23 mouse cellular contexts compared by ENCODE assay signal in the genomic region with DNA sequence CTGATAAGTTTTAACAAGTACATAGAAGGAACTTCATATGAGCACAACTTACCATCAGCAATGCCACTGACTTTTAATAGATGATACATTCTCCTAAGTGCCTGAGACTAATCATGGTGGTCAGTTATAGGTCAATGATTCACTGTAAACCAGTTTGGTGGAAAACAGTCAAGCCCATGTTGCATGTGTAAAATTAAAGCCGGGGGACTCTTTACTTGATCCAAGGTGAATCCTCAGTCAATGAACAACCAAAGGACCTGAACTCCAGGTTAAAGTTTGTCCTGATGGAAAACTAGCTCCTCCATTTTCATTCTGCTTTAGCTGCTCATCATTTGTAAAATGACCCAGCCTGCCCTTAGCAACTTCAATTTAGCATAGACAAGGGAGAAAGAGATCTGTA. TPM values are rescaled to one million over a fixed set of nuclear protein-coding genes. Genes with fewer than 3 reads are reported as not detected.
"Had no signal": no experiment of that assay in that cellular context is flagged by ENCODE, and none has a peak within 500 bp of the region (broad histone marks: within the 10 kb centered on the region; RNA-seq: fewer than 3 reads in every experiment).

No protein-coding gene starts in this region.

- H3K36me3 ChIP-seq: liver, embryonic 13.5 days had no signal

- H3K27ac ChIP-seq: hindbrain, postnatal 0 days; liver, embryonic 13.5 days had no signal

- ATAC-seq: hindbrain, postnatal 0 days; inflammation-experienced regulatory T-cells, adult 6 months; intestine, embryonic 16.5 days had no signal

- DNase-seq: liver, embryonic 13.5 days; lung, adult 2 months; lung, postnatal 14 days; lung, postnatal 4 days; midbrain, embryonic 14.5 days; thymus, adult 2 months; thymus, postnatal 14 days; thymus, postnatal 4 days had no signal

- H3K9ac ChIP-seq: liver, embryonic 13.5 days had no signal

- H3K4me2 ChIP-seq: liver, embryonic 13.5 days; midbrain, embryonic 11.5 days had no signal

- H3K9me3 ChIP-seq: liver, embryonic 13.5 days had no signal

- H3K27me3 ChIP-seq: liver, embryonic 13.5 days had no signal

- H3K4me1 ChIP-seq: liver, embryonic 13.5 days had no signal

- H3K4me3 ChIP-seq: liver, embryonic 13.5 days had no signal

RNA-seq across cellular contexts. Expression of gene Gm21973, which starts 7.4 kb away (rescaled TPM):
- polyA plus RNA-seq: hindbrain, postnatal 0 days; inflammation-experienced regulatory T-cells, adult 6 months; intestine, embryonic 16.5 days; limb, embryonic 11.5 days; limb, embryonic 14.5 days; liver, embryonic 13.5 days; liver, embryonic 16.5 days; lung, adult 2 months; lung, embryonic 16.5 days; midbrain, embryonic 11.5 days; midbrain, embryonic 14.5 days; midbrain, postnatal 0 days; neural tube, embryonic 11.5 days; neural tube, embryonic 14.5 days; small intestine, adult 2 months; spleen, adult 2 months; stomach, embryonic 16.5 days; testis, adult 2 months; thymus, adult 2 months had no signal

RNA-seq across cellular contexts. Expression of gene Agxt2, which starts 25.8 kb away (rescaled TPM):
- polyA plus RNA-seq: hindbrain, postnatal 0 days; inflammation-experienced regulatory T-cells, adult 6 months; limb, embryonic 11.5 days; limb, embryonic 14.5 days; lung, adult 2 months; midbrain, embryonic 11.5 days; midbrain, embryonic 14.5 days; midbrain, postnatal 0 days; neural tube, embryonic 11.5 days; neural tube, embryonic 14.5 days; spleen, adult 2 months; testis, adult 2 months; thymus, adult 2 months had no signal
